Mouse (Mus musculus) gastrocnemius, adult 8-10 months (tissue): ENCODE data around the gene AL732309.1. TPM values are rescaled to one million over a fixed set of nuclear protein-coding genes. Genes with fewer than 3 reads are reported as not detected.

Experiments
- DNase-seq, 2 experiments: peaks; one replicate each; pipeline ENCODE4 v3.0.0; 2022; ENCODE audit warnings: low spot score in 2 of 2
- total RNA-seq, 4 experiments: library from RNA; stranded (reverse); gene quantifications; 2 replicates each; pipeline ENCODE4 v1.2.4; 2022

AL732309.1 gene
- total RNA-seq, 4 experiments from 2014 or later, result 0.54 to 1.8 (median 1.2) TPM

DNA sequence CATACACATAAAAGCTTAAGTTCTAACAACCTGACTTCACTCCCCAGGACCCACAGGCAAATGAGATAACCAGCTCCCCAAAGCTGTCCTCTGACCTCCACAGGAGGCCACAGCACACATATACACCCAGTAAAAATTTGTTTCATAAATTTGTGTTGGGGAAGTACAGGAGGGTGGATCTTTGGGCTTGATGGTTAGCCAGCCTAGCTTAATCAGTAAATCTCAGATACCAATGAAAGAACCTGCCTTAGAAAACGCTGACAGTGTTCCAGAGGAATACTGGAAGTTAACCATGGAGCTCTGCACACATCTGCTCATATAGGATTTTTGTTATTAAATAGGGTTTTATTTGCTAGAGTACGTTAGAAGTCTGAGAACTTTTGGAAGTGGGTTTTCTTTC, 29.0 kb downstream of the AL732309.1 start:
- no peak for DNase-seq

GRCm38 (mm10) chr2:25214444-25214843, 32.2 kb downstream of the AL732309.1 start, which contains the start of gene Stpg3:
Stpg3 (minus strand) TSS chr2:25214637.
- DNase-seq, result no peak

DNA sequence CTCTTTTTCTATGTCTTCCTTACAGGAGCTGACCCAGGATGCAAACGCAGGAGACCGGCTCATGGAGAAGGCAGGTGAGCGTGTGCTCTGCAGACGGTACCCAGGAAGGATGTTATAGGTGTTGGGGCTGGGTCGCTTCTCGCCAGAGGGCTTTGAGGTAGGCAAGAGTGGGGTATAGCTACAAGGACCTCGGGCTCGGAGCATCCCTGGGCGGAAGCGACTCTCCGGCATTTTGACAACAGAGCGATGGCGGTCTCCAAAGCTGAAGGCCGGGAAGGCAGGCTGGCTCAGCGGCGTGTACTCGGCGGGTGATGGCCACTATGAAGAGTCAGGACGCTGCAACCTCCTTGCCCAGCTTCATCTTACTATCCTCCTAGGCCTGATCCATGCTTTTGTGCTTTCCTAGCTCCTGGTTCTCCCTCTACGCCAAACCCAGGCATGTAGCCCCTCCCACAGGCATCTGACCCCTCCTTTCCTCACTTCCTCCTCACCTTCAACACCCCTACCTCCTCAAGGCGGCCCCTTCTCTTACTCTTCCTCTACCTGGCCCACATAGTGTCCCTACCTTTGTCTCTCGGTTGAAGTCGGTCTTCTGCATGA, 33.3 kb downstream of the AL732309.1 start:
- no peak for DNase-seq

DNA sequence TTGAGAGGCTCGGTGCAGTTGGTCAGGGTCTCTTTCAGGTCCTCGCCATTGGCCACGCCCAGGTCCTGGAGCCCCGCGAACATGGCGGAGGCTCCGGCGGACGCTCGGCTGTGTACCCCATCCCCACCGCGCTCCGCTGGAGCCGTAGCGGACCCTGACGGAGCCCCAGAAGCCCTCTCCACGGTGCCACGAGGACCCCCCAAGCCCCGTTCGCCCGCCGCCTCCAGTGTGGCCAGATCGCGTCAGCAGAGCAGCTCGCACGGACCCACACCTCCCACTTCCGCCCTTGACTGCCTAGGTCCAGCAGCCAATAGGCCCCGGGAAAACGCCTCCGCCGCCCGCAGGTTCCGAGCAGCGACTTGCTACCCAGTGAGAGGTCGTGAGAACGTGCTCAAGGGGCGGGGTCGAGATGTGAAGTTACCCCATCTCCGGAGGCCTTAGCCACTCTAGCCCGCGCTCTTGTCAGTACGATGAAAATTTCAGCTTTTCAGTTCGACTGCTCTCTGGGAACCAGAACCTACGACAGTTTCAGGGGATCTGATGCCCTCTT, 35.5 kb downstream of the AL732309.1 start, which contains the start of gene Nelfb:
Gene Nelfb, minus strand, starts transcription at position 369 of the 550 bp plus-strand sequence.
- DNase-seq, result peak; percentile 84

DNA sequence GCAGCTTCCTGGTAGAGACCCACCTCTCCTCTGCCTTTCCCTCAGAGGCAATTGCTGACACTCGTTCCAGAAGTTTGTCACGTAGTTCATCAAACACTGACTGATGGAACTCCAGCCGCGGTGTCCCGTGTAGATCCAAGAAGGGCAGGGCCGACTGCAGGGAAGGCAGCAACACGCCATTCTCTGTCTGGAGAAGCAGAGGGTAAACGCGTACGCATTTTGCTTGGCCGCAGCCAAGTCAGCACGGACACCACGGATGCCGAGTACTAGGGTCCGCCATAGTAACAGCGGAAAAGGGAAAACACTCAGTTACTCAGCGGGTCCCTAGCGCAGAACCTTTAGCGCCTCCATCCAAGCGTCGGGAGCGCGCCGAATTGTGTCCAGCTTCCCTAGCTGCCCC, 36.0 kb downstream of the AL732309.1 start:
- no peak for DNase-seq

DNA sequence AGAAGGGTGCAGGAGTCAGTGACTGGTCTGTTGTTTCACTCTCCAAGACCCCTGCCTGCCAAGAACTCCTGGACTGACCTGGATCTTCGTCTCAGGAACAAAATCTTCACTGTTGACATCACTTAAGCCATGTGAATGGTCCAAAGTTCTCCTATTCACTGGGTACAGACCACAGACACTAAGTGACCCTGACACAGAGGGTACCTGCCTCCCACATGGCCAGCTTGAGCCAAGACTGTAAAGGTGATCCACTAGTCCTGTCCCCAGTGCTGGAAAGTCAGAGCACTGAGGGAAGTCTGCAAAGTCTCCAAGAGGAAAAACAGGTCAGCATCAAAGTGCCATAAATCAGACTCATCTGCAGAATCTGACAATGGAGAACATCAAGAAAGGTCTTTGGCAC, 39.1 kb downstream of the AL732309.1 start:
- no peak for DNase-seq

DNA sequence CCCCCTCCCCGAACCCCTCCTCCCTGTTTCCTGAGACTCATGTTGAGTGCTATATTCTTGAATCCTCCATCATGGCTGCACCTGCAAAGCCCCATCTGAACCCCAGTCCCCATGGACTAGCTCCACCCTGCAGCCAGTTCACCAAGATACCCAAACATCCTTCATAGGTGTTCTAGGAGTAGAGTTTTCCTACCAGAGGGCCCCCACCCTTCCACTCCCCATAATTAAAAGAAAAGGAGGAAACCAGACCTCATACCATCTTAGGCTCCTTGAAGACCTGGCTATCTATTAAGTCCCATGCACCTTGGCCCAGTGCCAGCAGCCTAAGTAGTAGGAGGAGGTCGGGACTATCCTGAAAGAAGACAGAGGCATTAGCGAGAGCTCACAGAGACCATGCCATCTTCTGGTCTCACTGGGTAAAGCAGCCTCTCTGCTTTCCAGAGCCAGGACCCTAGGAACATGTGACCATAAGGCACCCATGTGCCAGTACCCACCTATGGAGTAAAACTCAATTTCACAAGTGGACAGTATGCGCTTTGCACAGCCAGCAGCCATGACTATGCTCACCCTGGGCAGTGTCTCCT, 42.9 kb downstream of the AL732309.1 start:
- DNase-seq, result no peak

DNA sequence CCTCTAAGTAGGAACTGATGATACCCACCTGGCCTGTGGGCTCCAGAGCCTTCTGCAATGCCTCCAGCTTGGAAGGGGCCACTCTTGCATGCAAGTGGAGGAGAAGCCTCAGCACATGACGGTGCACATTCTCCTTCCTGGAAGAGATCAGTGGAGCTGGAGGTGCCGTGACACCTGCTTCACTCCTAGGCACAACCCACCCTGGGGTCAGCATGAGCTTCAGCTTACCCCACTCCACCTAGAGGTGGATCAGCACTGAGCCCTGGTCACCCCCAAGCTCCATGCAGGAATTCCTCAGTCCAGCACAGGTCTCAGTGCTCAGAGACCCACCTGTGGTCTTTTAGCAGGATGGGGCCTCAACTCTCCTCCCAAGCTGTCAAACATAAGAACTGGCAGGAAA, 46.0 kb downstream of the AL732309.1 start:
- no peak for DNase-seq

DNA sequence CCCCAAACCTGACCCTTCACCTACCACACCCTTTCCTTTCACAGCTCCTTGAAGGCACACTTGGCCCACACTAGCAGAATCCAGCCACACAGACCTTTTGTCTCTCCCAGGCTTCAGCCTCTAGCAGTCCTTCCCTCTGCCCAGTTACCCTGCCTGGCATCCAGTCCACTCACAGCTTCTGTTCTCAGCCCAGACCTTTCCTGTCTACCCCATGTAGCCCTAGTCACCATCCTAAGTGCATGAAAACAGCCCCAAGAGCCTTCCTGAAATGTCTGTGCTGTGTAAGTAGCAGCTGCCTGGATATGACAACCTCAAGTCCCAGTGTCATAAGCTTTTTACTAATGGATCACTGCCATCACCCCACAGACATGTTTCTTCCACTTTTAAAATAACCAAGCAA, 48.7 kb downstream of the AL732309.1 start:
- DNase-seq, result no peak

DNA sequence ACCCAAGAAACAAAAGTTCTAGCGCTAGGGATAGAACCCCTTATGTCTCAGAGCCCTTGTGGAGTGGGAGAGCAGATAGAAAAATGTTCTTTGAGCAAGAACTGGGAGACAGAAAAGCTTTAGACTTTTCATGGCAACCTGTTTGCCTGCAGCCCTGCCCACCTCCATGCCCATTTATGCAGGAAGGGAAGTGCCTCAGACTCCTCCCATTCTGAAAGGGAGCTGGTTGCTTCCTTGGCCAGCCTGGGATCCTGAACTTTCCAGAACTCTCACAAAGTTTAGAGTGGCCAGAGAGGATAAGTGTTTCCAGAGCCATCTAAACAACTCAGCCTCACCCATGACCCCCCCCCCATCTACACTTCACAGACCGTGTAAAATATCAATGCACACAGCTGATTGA, 49.5 kb downstream of the AL732309.1 start:
- no peak for DNase-seq

DNA sequence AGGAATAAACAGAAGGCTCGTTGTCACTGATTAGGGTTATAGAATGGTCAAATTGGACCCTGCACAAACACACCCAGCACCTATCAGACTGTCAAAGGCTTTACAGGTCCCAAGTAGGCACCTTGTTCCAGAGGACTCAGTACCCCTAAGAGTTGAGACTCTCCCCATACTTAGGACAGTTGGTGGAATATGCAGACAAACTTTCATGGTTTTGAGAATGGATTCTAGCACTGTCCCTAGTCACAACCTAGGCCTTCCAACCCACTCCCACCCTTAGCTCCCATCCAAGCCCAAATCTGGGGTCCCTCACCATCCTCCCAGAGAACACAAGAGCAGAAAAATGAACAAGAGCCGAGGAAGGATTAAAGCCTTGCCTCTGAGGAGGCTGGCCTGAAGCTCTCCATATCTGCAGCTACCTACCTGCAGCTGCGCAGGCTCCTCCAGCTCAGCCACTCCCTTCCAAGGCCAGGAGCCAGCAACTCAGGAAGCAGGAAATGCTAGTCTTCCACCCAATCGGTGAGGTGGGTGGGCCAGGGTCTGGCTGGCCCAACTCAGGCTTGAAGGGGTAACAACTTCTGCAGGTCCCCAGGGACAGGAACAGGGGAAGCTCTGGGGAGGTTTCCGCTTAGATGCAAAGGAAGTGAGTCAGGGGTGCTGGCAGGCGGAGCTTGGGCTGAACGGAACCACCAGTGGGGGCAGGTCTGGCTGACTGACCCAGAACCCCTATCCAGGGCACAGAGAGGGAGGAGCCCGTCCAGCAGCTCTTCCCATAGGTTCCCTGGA, 50.3 kb downstream of the AL732309.1 start, which contains the start of gene Tor4a:
Gene Tor4a, minus strand, starts transcription at position 715 of the 783 bp plus-strand sequence.
- DNase-seq, result peak; percentile 39 to 59

GRCm38 (mm10) chr2:25195211-25196156, 51.2 kb downstream of the AL732309.1 start:
- DNase-seq, result no peak

Other genes starting within 250 kb of the AL732309.1 start
- gene Nsmf, start 192.5 kb downstream of the AL732309.1 start, total RNA-seq, result 1 to 10 TPM; 5.6 to 8.4 (median 7.2) TPM
- not detected for gene Entpd8, start 166.6 kb downstream of the AL732309.1 start, total RNA-seq
- not detected for gene Noxa1, start 151.7 kb downstream of the AL732309.1 start, total RNA-seq
- 1 to 10 TPM; 3.0 to 7.1 (median 5.9) TPM for gene Nrarp, start 66.1 kb downstream of the AL732309.1 start, total RNA-seq
- under 1 TPM; 0.48 to 0.92 (median 0.76) TPM for gene Tor4a, start 50.0 kb downstream of the AL732309.1 start, total RNA-seq
- 10 to 100 TPM; 20.8 to 28.3 (median 22.6) TPM for gene Nelfb, start 35.4 kb downstream of the AL732309.1 start, total RNA-seq
- not detected for gene Stpg3, start 32.2 kb downstream of the AL732309.1 start, total RNA-seq
- not detected for gene Fam166a, start 28.1 kb downstream of the AL732309.1 start, total RNA-seq
- 100 to 1,000 TPM; 228 to 239 (median 232) TPM for gene Tubb4b, start 22.2 kb downstream of the AL732309.1 start, total RNA-seq
- not detected for gene Slc34a3, start 12.5 kb downstream of the AL732309.1 start, total RNA-seq
- gene Rnf224, start 10.1 kb downstream of the AL732309.1 start, total RNA-seq, result not detected
- gene Rnf208, start 4.6 kb downstream of the AL732309.1 start, total RNA-seq, result under 1 TPM; 0.36 to 0.87 (median 0.69) TPM
- gene Cysrt1, start 4.4 kb downstream of the AL732309.1 start, total RNA-seq, result not detected
- 10 to 100 TPM; 11.7 to 14.1 (median 13.1) TPM for gene Tmem203, start 8.6 kb upstream of the AL732309.1 start, total RNA-seq
- 1 to 10 TPM; 2.0 to 5.3 (median 2.6) TPM for gene Tprn, start 15.8 kb upstream of the AL732309.1 start, total RNA-seq
- gene Ssna1, start 25.6 kb upstream of the AL732309.1 start, total RNA-seq, result 10 to 100 TPM; 29.0 to 36.4 (median 31.2) TPM
- gene Anapc2, start 25.6 kb upstream of the AL732309.1 start, total RNA-seq, result 10 to 100 TPM; 30.4 to 33.4 (median 31.3) TPM
- not detected for gene Tmem210, start 41.3 kb upstream of the AL732309.1 start, total RNA-seq
- gene Lrrc26, start 43.1 kb upstream of the AL732309.1 start, total RNA-seq, result not detected
- gene Grin1, start 72.3 kb upstream of the AL732309.1 start, total RNA-seq, result not detected
- 10 to 100 TPM; 13.9 to 15.0 (median 14.4) TPM for gene Man1b1, start 85.5 kb upstream of the AL732309.1 start, total RNA-seq
- gene Dpp7, start 109.5 kb upstream of the AL732309.1 start, total RNA-seq, result 10 to 100 TPM; 12.8 to 20.3 (median 16.7) TPM
- 10 to 100 TPM in 1 of 4 experiments, 1 to 10 TPM in 3; 3.6 to 11.9 (median 4.8) TPM for gene Uap1l1, start 118.8 kb upstream of the AL732309.1 start, total RNA-seq
- not detected for gene Sapcd2, start 125.5 kb upstream of the AL732309.1 start, total RNA-seq
- gene Entpd2, start 149.0 kb upstream of the AL732309.1 start, total RNA-seq, result 1 to 10 TPM; 3.8 to 8.0 (median 6.2) TPM
- 10 to 100 TPM; 12.6 to 19.9 (median 15.7) TPM for gene Npdc1, start 152.5 kb upstream of the AL732309.1 start, total RNA-seq
- not detected for gene Fut7, start 176.4 kb upstream of the AL732309.1 start, total RNA-seq
- gene Abca2, start 181.8 kb upstream of the AL732309.1 start, total RNA-seq, result 10 to 100 TPM; 14.6 to 19.4 (median 16.0) TPM
- 1 to 10 TPM in 1 of 4 experiments, under 1 TPM in 2, not detected in 1; 0.64 to 1.1 (median 0.77) TPM for gene Clic3, start 210.0 kb upstream of the AL732309.1 start, total RNA-seq
- 10 to 100 TPM; 11.2 to 15.0 (median 14.9) TPM for gene Paxx, start 214.2 kb upstream of the AL732309.1 start, total RNA-seq
- gene Ptgds, start 223.2 kb upstream of the AL732309.1 start, total RNA-seq, result not detected
- gene Lcn12, start 247.0 kb upstream of the AL732309.1 start, total RNA-seq, result not detected